Mouse (Mus musculus) ovary, postnatal 14 days (tissue): ENCODE measurements around the gene Epb41.

ENCODE experiments used
- DNase-seq: peaks from one replicate; pipeline ENCODE4 v3.0.0; 2022; ENCODE audit warnings: low spot score

The Epb41 gene

DNA sequence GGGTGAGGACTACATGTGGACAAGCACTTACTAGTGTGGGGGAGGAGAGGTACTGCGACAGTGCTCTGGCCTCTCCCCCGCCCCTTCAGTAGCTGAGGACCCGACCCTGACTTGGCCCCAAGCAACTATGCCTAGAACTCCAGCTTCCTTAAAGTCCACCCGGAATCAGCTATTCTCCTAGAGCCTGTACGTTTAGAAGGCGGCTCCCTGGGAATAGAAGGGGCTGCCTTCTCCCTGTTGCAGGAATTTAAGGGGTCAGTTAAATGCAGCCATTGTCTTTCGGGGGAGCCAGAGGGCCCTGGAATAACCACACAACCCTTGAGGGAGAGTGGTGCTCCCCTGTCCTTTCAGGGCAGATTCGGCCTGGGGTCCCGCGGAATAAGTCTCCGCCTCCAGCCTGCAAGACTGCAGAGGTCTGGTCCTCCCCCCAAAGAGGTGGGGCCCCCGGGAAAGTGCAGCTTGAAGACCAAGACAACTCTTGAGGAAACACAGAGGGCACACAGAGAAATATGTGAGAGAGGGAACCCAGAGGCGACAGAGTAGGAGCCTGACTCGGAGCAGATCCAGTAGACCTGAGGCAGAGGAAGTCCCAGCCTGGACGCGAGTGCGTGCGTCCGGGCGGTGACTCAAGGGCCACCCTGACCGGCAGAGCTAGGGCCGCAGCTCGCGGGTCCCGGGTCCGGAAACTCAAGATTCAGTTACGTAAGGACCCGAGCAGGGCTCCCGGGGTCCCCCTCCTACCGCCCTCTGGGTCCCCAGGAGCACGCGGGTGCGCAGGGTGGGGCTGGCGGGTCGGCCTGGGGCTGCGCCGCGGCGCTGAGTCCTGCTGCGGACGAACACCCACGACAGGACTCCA, 816 bp downstream of the Epb41 start, which contains the start of gene Gm10300:
Gene Gm10300 (plus strand): TSS at position 621 of the 856 bp plus-strand sequence.
- peak; percentile 20 for DNase-seq

GRCm38 (mm10) chr4:132072946-132073345, 2.2 kb downstream of the Epb41 start:
- DNase-seq, result no peak

- no peak for DNase-seq
Measured at GRCm38 (mm10) chr4:132072156-132072555, 3.0 kb downstream of the Epb41 start.

GRCm38 (mm10) chr4:132071674-132072073, 3.4 kb downstream of the Epb41 start:
- DNase-seq, result no peak

DNA sequence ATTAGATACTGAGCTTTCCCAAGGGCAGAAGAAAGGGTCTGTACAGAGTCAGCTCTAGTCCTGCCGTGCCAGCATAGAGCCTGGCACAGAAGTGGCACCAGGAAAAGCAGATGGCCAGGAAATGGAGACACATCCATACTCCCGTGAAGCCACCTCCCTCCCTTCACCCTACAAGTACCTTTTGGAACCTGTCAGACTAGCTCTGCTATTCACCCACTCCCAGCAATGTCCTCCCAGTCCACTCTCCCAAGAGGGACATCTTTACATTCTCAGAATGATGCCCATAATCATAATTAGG, 7.2 kb downstream of the Epb41 start:
- DNase-seq, result no peak

DNA sequence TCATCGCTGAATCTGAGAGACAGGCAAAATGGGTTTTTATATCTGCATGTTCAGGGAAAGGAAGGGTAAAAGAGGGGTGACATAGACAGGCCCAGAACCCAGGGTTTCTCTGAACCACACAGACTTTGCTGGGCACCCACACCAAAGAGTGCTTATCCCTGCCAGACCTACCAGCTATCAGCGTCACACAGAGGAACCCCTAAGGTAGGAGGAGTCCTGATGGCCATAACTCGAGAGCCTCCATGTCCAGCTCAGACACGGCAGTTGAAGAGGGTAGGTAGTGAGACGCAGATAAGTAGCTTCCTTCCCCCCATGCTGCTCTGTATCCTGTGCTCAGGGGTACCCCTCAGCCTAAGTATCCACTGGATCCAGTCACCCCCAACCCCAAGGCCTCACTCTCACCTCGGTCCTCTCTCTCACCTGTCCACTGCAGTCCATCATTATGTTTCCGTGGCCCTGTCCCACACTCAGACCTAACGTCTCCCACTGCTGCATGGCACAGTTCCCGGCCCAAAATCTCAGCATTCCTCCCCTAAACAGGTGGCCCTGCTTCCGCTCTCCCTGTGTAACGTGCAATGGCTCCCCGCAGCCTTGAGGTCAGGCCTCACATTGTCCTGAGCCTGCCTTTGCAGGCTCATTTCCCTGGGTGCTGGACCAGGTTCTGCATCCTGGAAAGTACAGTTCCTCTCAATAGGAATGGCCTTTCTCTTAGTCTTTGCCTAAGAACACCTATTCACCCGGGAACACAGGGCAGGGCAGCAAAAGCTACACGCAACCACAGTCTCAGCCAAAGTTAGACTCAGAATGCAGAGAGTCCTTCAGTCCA, 7.8 kb downstream of the Epb41 start:
- DNase-seq, result no peak

- peak; percentile 32 for DNase-seq
Measured at GRCm38 (mm10) chr4:132066101-132066773, 8.9 kb downstream of the Epb41 start.

GRCm38 (mm10) chr4:132065578-132065977, 9.5 kb downstream of the Epb41 start:
- DNase-seq, result no peak

- DNase-seq, result no peak
Measured at GRCm38 (mm10) chr4:132064550-132064949, 10.6 kb downstream of the Epb41 start.

- DNase-seq, result no peak
Measured at GRCm38 (mm10) chr4:132062934-132063884, 11.9 kb downstream of the Epb41 start.

GRCm38 (mm10) chr4:132062289-132062688, 12.8 kb downstream of the Epb41 start:
- no peak for DNase-seq

DNA sequence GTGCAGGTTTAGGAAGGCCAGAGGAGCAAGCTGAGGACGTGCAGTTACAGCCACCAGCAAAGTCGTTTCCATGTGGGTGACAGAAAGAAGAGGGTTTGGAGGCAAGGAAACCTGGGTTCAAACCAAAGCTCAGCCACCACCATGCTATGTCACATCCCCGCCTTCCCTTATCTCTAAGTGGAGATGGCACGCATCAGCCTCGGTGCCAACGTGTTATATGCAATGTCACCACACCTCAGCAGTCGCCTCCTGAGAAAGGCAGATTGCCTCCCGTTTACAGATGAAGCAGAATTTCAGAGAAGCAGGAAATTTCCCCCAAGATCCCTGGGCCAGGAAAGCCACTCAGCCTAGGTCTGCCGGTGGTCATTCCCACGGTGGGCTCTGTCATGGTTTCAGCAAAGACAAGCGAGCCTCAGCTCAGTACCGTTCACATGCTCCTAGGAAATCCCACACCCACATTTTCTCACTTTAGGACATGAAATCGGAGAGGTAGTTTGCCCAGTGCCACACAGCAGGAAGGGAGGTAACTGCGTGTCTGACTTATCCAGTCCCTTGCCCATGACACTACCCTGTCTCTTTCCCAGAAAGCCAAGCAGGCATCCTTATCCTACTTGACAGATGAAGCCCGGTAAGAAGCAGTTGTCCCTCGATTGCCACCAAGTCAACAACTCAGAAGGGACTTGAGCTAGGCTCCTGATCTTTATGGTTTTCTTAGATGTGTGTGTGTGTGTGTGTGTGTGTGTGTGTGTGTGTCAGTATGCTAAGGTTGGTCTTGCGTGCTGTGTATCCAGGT, 14.9 kb downstream of the Epb41 start:
- DNase-seq, result no peak

DNA sequence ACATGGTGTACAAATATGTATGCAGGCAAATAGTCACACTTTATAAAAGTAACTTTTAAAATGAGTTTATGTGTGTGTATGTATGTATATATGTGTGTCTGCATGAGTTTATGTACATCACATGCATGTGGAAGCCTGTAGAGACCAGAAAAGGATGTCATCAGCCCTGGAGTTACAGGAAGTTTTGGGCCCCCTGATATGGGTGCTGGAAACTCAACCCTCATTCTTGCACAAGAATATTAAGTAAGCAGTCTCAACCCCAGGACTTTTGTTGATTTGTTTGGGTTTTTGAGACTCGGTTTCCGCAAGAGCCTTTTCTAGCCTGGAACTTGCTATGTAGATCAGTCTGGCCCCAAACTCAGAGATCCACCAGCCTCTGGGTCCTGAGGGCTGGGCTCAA, 15.6 kb downstream of the Epb41 start:
- DNase-seq, result no peak

DNA sequence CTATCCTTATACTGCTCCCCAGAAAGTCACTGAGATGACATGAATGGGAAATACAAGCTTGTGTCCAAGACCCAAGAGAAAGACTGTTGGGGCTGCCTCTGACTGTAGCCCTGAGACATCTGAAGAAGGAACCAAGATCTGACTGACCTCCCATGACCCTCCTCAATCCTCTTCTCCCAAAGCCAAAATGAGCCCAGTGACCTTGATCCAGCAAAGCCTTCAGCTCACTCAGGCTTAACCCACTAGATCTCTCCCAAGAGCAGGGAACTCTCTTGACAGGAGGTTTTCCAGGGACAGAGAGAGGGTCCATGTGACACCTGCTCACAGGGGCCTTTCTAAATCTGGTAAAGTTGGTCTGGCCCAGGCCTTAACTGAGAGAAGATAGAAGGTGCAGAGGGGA, 17.8 kb downstream of the Epb41 start:
- no peak for DNase-seq

DNA sequence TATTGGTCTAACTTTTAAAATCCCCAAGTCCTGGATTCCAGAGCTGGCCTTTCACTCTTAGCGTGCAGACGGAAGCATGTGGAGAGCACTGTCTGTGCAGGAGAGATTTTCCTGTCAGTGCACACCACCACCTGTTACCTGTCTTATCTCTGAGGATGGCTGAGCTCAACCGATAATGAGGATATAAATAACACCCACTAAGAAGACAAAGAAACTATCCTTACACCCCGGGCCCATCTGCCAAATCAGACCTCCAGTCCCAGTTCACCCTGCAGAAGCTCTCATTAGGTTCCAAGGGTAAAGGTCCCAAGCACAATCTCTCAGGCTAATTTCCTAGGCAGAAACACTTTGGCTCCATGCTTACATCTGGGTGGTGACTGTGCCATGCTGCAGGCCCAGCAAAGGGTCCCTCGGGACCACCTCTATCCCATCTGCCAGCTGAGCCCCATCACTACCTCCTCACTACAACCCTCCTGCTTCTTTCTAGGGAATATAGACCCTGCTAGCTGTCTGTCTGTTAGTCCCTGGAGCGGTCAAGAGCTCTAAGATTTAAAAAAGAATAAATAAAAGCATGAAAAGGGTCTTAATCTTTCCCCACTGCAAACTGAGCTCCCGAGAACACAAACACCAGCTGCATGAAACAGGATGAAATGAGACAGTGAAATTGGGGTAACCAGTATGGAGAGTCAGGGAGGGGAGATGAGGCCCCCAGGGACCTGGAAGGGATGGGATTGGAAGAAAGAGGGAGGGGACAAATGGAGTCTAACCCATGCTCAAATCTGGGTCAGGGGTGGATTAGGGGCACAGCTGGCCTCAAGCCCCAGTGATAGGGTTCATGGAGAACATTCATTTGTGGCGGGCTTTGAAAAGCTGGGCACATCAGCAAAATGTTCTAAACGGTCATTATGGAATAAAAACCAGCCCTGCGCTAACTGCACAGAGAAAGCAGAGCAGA, 23.5 kb downstream of the Epb41 start:
- no peak for DNase-seq

DNA sequence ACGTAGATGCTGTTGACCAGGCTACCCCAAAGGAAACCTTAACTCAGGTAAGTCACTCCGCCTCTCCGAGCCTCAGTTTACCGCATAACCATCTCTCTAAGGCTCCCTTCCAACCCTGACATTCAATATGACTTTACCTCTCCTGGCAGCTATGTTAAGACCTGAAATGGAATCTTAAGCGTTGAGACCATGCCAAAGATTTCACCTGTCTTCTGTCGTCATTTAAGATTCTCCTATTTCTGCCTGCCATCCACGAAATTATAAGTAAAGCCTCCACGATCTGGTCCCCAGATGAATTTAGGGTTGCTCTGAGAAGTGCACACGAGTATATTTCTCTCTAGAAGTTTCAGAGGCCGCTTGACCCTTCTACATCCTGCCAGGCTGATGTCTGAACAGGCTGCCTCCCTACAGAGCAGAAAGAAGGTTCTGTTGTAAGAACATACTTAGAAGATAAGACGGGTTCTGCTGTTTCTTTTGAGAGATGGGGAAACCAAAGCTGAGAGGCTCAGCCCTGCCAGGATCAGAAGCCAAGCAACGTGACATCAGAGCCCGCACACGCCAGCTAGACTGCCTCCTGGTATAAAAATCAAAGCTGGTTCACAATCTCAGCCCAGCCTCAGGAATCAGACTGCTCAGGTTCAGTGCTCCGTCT, 25.4 kb downstream of the Epb41 start:
- DNase-seq, result no peak

- peak; percentile 69 for DNase-seq
Measured at GRCm38 (mm10) chr4:132048995-132049404, 26.1 kb downstream of the Epb41 start.

DNA sequence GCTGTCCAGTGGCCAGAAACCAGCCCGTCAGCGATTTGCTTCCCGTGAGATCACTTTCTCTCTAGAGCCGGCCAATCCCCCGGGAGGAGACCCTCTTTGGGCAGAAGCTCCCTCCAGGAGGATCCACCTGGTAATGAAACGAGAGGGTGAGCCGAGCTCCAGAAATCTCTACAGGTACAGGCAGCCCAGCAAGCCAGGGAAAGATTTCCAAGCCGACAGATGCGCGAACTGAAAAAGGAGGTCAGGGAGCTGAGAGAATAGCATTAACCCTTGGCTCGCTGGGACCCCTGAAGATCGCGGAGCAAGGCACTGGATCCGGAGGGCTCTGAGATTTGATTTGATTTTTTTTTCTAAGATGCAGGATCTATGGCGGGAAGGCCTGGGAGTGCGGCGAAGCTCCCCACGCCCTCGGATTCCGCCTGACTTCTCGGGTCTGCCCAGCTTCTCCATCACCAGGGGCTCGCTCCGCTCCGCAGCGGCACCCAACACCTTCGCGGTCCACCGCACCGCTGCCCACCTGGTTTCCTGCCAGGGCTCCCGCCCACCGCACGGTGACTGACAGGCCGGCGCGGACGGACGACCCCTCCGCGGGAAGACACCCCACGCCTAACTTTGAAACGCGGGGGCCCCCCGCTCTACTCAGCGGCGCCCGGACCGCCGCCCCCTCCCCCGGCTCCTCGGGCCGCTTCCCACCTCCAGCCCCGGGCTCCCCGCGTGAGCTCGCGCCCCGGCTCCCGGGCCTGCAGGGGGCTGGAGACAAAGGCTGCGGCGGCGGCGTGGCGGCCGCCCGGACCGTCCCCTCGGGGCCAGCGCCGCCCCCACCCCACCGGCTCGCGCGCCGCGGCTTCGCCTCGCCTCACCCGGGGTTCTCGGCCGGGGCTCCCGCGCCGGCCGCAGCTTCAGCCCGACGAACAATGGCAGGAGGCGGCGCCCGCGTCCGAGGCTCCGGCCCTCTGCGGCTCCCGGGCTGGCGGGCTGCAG, 26.8 kb downstream of the Epb41 start:
- peak; percentile 21 for DNase-seq
